Mouse (Mus musculus) kidney, postnatal 36 days (tissue): ENCODE results near the gene Ppbp.
A peak's percentile ranks its signal among the peaks of the same experiment; 100 is the strongest.
"Not testable (repeated sequence)": the region's sequence is repeated elsewhere in the genome, so short reads cannot be mapped to it uniquely, and the experiment has no call there.

Source experiments
- DNase-seq, 2 experiments: peaks; one replicate each; pipeline ENCODE4 v3.0.0; 2021 to 2022; ENCODE audit warnings: mixed read lengths in 2 of 2

The Ppbp gene

GRCm38 (mm10) chr5:90788114-90788513, 19.8 kb downstream of the Ppbp start:
- DNase-seq = no peak

GRCm38 (mm10) chr5:90789306-90790073, 21.2 kb downstream of the Ppbp start:
- peak; percentile 13 to 39 for DNase-seq

- DNase-seq = no peak
These were observed 21.8 kb downstream of the Ppbp start for GRCm38 (mm10) chr5:90790074-90790502.

- DNase-seq = no peak
These were observed 25.9 kb downstream of the Ppbp start, which contains the start of gene Cxcl15 for GRCm38 (mm10) chr5:90794195-90794625. Cxcl15 (plus strand) TSS chr5:90794534.

- not testable (repeated sequence) for DNase-seq
These were observed 27.1 kb downstream of the Ppbp start for GRCm38 (mm10) chr5:90795392-90795791.

GRCm38 (mm10) chr5:90804574-90804973, 36.3 kb downstream of the Ppbp start:
- DNase-seq = no peak

- DNase-seq = no peak
These were observed 37.7 kb downstream of the Ppbp start for GRCm38 (mm10) chr5:90806050-90806449.

- no peak for DNase-seq
These were observed 39.0 kb downstream of the Ppbp start for GRCm38 (mm10) chr5:90807176-90807950.
